In the genomic region with DNA sequence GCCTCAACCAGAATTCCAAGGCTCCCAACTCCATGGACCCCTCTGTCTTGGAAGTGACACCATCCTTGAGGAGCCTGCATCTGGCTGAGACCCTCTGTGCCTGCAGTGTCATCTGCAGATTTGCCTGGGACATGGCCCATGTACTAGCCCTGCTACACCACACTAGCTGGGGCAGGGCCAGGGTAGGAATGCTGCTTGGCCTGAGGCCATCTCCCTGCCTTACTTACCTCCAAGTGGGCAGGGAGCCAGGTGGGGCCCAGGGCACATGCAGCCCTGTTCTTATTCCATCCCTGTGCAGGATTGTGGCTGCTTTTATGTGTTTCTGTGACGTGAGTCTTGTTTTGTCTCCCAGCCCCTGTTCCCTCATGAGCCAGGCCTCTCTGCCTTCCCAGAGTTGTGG, we compare ENCODE assay signal across 8 mouse cellular contexts. TPM values are rescaled to one million over a fixed set of nuclear protein-coding genes. Genes with fewer than 3 reads are reported as not detected.
A peak's percentile ranks its signal among the peaks of the same experiment; 100 is the strongest.
DNase-seq lines count a peak whose midpoint lies in the region; ATAC-seq and TF ChIP-seq lines count a peak whose summit lies in the region.

No protein-coding gene starts in this region.

- H3K4me3 ChIP-seq in liver, embryonic 12.5 days, result no peak overlapping the region
- H3K4me3 ChIP-seq in embryonic facial prominence, embryonic 15.5 days (replicated peaks), result no peak overlapping the region
- H3K4me3 ChIP-seq in hindbrain, embryonic 15.5 days, result no peak overlapping the region
- no peak overlapping the region for H3K4me3 ChIP-seq in lung, adult 2 months (replicated peaks; ENCODE audit: extremely low read depth, low read depth, low read length)
- H3K4me3 ChIP-seq in stomach, postnatal 0 days (ENCODE audit: low read depth, low read length), result no peak overlapping the region
- H3K4me3 ChIP-seq in left cerebral cortex, adult 2 months, result no peak overlapping the region

- TF ChIP-seq CTCF in lung, adult 2 months (IDR thresholded peaks at IDR 0.05; ENCODE audit: insufficient read depth, low read length), result no peak
- TF ChIP-seq CTCF in stomach, postnatal 0 days (IDR thresholded peaks at IDR 0.05; ENCODE audit: low read depth), result no peak
- no peak for TF ChIP-seq CTCF in left cerebral cortex, adult 2 months (IDR thresholded peaks at IDR 0.05)

- H3K4me1 ChIP-seq in liver, embryonic 12.5 days, result peaks cover 38% of the 10 kb centered on the region
- H3K4me1 ChIP-seq in embryonic facial prominence, embryonic 15.5 days, result peaks cover 31% of the 10 kb centered on the region
- peaks cover 18% of the 10 kb centered on the region for H3K4me1 ChIP-seq in hindbrain, embryonic 15.5 days (replicated peaks)
- H3K4me1 ChIP-seq in lung, adult 2 months (ENCODE audit: control insufficient read depth, insufficient read depth, low read length), result no peaks in the 10 kb centered on the region; the same call in 1 of the 2 replicates
- H3K4me1 ChIP-seq in stomach, postnatal 0 days (replicated peaks; ENCODE audit: control insufficient read depth, insufficient read depth), result peaks cover 18% of the 10 kb centered on the region

- no peak for ATAC-seq in liver, embryonic 12.5 days
- ATAC-seq in embryonic facial prominence, embryonic 15.5 days (ENCODE audit: insufficient number of reproducible peaks, low FRiP score, low TSS enrichment, low read depth), result peak; percentile 78
- peak; percentile 49; the same call in 1 of the 2 replicates for ATAC-seq in hindbrain, embryonic 15.5 days (ENCODE audit: low FRiP score, low read depth)
- peak; percentile 91 for ATAC-seq in stomach, postnatal 0 days (ENCODE audit: low FRiP score, low TSS enrichment)
- ATAC-seq in monocyte, adult 5-6 weeks (replicated peaks; ENCODE audit: insufficient number of reproducible peaks, low FRiP score, low TSS enrichment, poor library complexity, severe bottlenecking), result no peak

- H3K4me2 ChIP-seq in liver, embryonic 12.5 days, result no peak overlapping the region
- H3K4me2 ChIP-seq in embryonic facial prominence, embryonic 15.5 days (replicated peaks), result no peak overlapping the region
- no peak overlapping the region for H3K4me2 ChIP-seq in hindbrain, embryonic 15.5 days
- H3K4me2 ChIP-seq in stomach, postnatal 0 days (replicated peaks; ENCODE audit: low read depth), result no peak overlapping the region

- H3K9me3 ChIP-seq in liver, embryonic 12.5 days (replicated peaks), result no peaks in the 10 kb centered on the region
- no peaks in the 10 kb centered on the region for H3K9me3 ChIP-seq in embryonic facial prominence, embryonic 15.5 days (replicated peaks)
- H3K9me3 ChIP-seq in hindbrain, embryonic 15.5 days, result no peaks in the 10 kb centered on the region
- H3K9me3 ChIP-seq in stomach, postnatal 0 days (ENCODE audit: control insufficient read depth, low read length), result no peaks in the 10 kb centered on the region

- H3K9ac ChIP-seq in liver, embryonic 12.5 days, result no peak overlapping the region
- no peak overlapping the region for H3K9ac ChIP-seq in embryonic facial prominence, embryonic 15.5 days
- no peak overlapping the region for H3K9ac ChIP-seq in hindbrain, embryonic 15.5 days
- H3K9ac ChIP-seq in stomach, postnatal 0 days (ENCODE audit: low read length), result peak overlapping the region; percentile 5; the same call in 1 of the 2 replicates

- DNase-seq in liver, result peak; percentile 36
- DNase-seq in lung, adult 2 months, result peak; percentile 81
- DNase-seq in stomach, postnatal 0 days (ENCODE audit: low spot score), result peak; percentile 96
- DNase-seq in left cerebral cortex, adult 2 months (ENCODE audit: extremely low spot score in 1 of 2, low spot score in 2 of 2), result no peak

- no peak for TF ChIP-seq EP300 in stomach, postnatal 0 days (optimal IDR thresholded peaks at IDR 0.05)

- 73% methylated on average over 1 of the region's 1 CpGs for WGBS in liver, embryonic 12.5 days (ENCODE audit: insufficient replicate concordance)
- 20% methylated on average over 1 of the region's 1 CpGs for WGBS in embryonic facial prominence, embryonic 15.5 days
- 36% methylated on average over 1 of the region's 1 CpGs for WGBS in hindbrain, embryonic 15.5 days
- WGBS in lung, adult 2 months, result 68% methylated on average over 1 of the region's 1 CpGs
- WGBS in stomach, postnatal 0 days, result 16% methylated on average over 1 of the region's 1 CpGs

- no peaks in the 10 kb centered on the region for H3K27me3 ChIP-seq in liver, embryonic 12.5 days (replicated peaks)
- H3K27me3 ChIP-seq in embryonic facial prominence, embryonic 15.5 days, result no peaks in the 10 kb centered on the region
- no peaks in the 10 kb centered on the region for H3K27me3 ChIP-seq in hindbrain, embryonic 15.5 days
- no peaks in the 10 kb centered on the region for H3K27me3 ChIP-seq in stomach, postnatal 0 days (ENCODE audit: control insufficient read depth, insufficient read depth, low read length)

- no peak overlapping the region for H3K27ac ChIP-seq in liver, embryonic 12.5 days
- peak overlapping the region; percentile 83 for H3K27ac ChIP-seq in embryonic facial prominence, embryonic 15.5 days (replicated peaks)
- 0 out of 2 replicates have a peak overlapping the region, but pooled peaks have one; percentile 10 for H3K27ac ChIP-seq in hindbrain, embryonic 15.5 days (replicated peaks)
- peak overlapping the region; percentile 90 for H3K27ac ChIP-seq in stomach, postnatal 0 days (replicated peaks)
- H3K27ac ChIP-seq in left cerebral cortex, adult 2 months, result no peak overlapping the region

- intact Hi-C loops in left cerebral cortex, adult 2 months (cut with DNase I), result no loop called here

- no peak for TF ChIP-seq POLR2A in lung, adult 2 months (IDR thresholded peaks at IDR 0.05; ENCODE audit: borderline replicate concordance, extremely low read depth, low read depth, low read length)

- H3K36me3 ChIP-seq in liver, embryonic 12.5 days, result peaks cover 42% of the 10 kb centered on the region
- H3K36me3 ChIP-seq in embryonic facial prominence, embryonic 15.5 days, result peaks cover 11% of the 10 kb centered on the region
- peaks cover 44% of the 10 kb centered on the region for H3K36me3 ChIP-seq in hindbrain, embryonic 15.5 days
- H3K36me3 ChIP-seq in stomach, postnatal 0 days (ENCODE audit: control insufficient read depth, insufficient read depth, low read length), result no peaks in the 10 kb centered on the region

RNA-seq across cellular contexts. Expression of gene Pygb, which starts 15.8 kb away (rescaled TPM):
- polyA plus RNA-seq in liver, embryonic 12.5 days (2016; fragmentation: Nextera tagmentation; extraction: Ambion mirVana), result 32.9 and 34.0 TPM in 2 replicates
- polyA plus RNA-seq in embryonic facial prominence, embryonic 15.5 days (2015; fragmentation: Nextera tagmentation; extraction: Ambion mirVana), result 85.8 and 88.5 TPM in 2 replicates
- polyA plus RNA-seq in hindbrain, embryonic 15.5 days (2015; fragmentation: Nextera tagmentation; extraction: Ambion mirVana), result 135 and 149 TPM in 2 replicates
- 52.1 and 56.4 TPM in 2 replicates for polyA plus RNA-seq in lung, adult 2 months (2012; rRNA removed)
- polyA plus RNA-seq in stomach, postnatal 0 days (2015; fragmentation: Nextera tagmentation; extraction: Ambion mirVana), result 109 and 115 TPM in 2 replicates
- total RNA-seq in left cerebral cortex, adult 2 months (2021), result 100 to 1,000 TPM; 126 to 127 TPM
- 25.0 to 54.2 TPM (median 37.5 TPM) in 3 replicates for total RNA-seq in monocyte, adult 5-6 weeks (2017)

RNA-seq across cellular contexts. Expression of gene Entpd6, which starts 21.9 kb away (rescaled TPM):
- 21.0 and 21.2 TPM in 2 replicates for polyA plus RNA-seq in liver, embryonic 12.5 days (2016; fragmentation: Nextera tagmentation; extraction: Ambion mirVana)
- polyA plus RNA-seq in embryonic facial prominence, embryonic 15.5 days (2015; fragmentation: Nextera tagmentation; extraction: Ambion mirVana), result 25.1 and 28.5 TPM in 2 replicates
- polyA plus RNA-seq in hindbrain, embryonic 15.5 days (2015; fragmentation: Nextera tagmentation; extraction: Ambion mirVana), result 71.6 and 76.3 TPM in 2 replicates
- 13.7 and 14.7 TPM in 2 replicates for polyA plus RNA-seq in lung, adult 2 months (2012; rRNA removed)
- polyA plus RNA-seq in stomach, postnatal 0 days (2015; fragmentation: Nextera tagmentation; extraction: Ambion mirVana), result 23.5 and 24.2 TPM in 2 replicates
- total RNA-seq in left cerebral cortex, adult 2 months (2021), result 10 to 100 TPM; 46.5 to 51.5 TPM
- total RNA-seq in monocyte, adult 5-6 weeks (2017), result 9.7 to 23.4 TPM (median 20.9 TPM) in 3 replicates

Comparison
In these comparisons a context has a peak if more than half of its experiments do, and no peak if none do; other contexts are left out.
1. DNase-seq: peak in liver (single experiment), lung, adult 2 months (single experiment) and stomach, postnatal 0 days (single experiment); none in left cerebral cortex, adult 2 months (0 of 2).
2. ATAC-seq: peak in embryonic facial prominence, embryonic 15.5 days (single experiment), hindbrain, embryonic 15.5 days (single experiment) and stomach, postnatal 0 days (single experiment); none in liver, embryonic 12.5 days (single experiment) and monocyte, adult 5-6 weeks (single experiment).
3. H3K27ac ChIP-seq: peak in embryonic facial prominence, embryonic 15.5 days (single experiment), hindbrain, embryonic 15.5 days (single experiment) and stomach, postnatal 0 days (single experiment); none in liver, embryonic 12.5 days (single experiment) and left cerebral cortex, adult 2 months (single experiment).